Mouse (Mus musculus) forebrain, embryonic 14.5 days (tissue): Measurements from ENCODE around the gene Gm13283. TPM values are rescaled to one million over a fixed set of nuclear protein-coding genes. Genes with fewer than 3 reads are reported as not detected.
"Not testable (repeated sequence)": the region's sequence is repeated elsewhere in the genome, so short reads cannot be mapped to it uniquely, and the experiment has no call there.

Source experiments
- ATAC-seq: fragments of 200-750 bp; cut with Nextera tagmentation; 2 replicates; pipeline ENCODE4 v1.8.0; 2017; ENCODE audit warnings: mild to moderate bottlenecking, moderate library complexity
- DNase-seq: peaks from one replicate; pipeline ENCODE4 v3.0.0-alpha.2; 2015; ENCODE audit warnings: low spot score
- H3K27ac ChIP-seq: fragments of 300-500 bp; sonication (generic); 2 replicates; pipeline ENCODE4 v1.5.1; 2014; ENCODE audit warnings: low read depth, mild to moderate bottlenecking, control low read depth, low read length, moderate library complexity
- H3K27me3 ChIP-seq: fragments of 300-500 bp; sonication (generic); replicated peaks from 2 replicates; pipeline ENCODE4 v1.6.1; 2014; ENCODE audit warnings: low read length, control low read depth, mixed read lengths; ENCODE audit not compliant: control insufficient read depth, insufficient read depth
- H3K36me3 ChIP-seq: fragments of 300-500 bp; sonication (generic); 2 replicates; pipeline ENCODE4 v1.6.1; 2014; ENCODE audit warnings: low read length, control low read depth; ENCODE audit not compliant: control insufficient read depth, insufficient read depth
- H3K4me1 ChIP-seq: fragments of 300-500 bp; sonication (generic); 2 replicates; pipeline ENCODE4 v1.6.1; 2014; ENCODE audit warnings: antibody characterized with exemption, low read length, control low read depth; ENCODE audit not compliant: control insufficient read depth, insufficient read depth
- H3K4me2 ChIP-seq: fragments of 300-500 bp; sonication (generic); 2 replicates; pipeline ENCODE4 v1.6.1; 2014; ENCODE audit warnings: mild to moderate bottlenecking, control low read depth, low read length
- H3K4me3 ChIP-seq: fragments of 300-500 bp; sonication (generic); 2 replicates; pipeline ENCODE4 v1.5.1; 2014; ENCODE audit warnings: low read depth, low read length, control low read depth
- H3K9ac ChIP-seq: fragments of 300-500 bp; sonication (generic); 2 replicates; pipeline ENCODE4 v1.6.1; 2014; ENCODE audit warnings: mild to moderate bottlenecking, low read length, control low read depth, moderate library complexity
- H3K9me3 ChIP-seq: fragments of 300-500 bp; sonication (generic); replicated peaks from 2 replicates; pipeline ENCODE4 v1.6.1; 2016; ENCODE audit warnings: low read length, control low read depth, mixed read lengths; ENCODE audit not compliant: control insufficient read depth
- WGBS: fragments of 180-500 bp; shearing (Covaris S2); extraction: QIAGEN DNeasy Blood & Tissue Kit; methylation state at CpG from one replicate; pipeline ENCODE4 v1.1.7; 2014; 5-methylcytosine and 5-hydroxymethylcytosine counted together
- polyA plus RNA-seq: library from polyadenylated mRNA; unstranded; fragments of >200 nt; fragmentation: Nextera tagmentation; extraction: Ambion mirVana; gene quantifications from 2 replicates; pipeline ENCODE4 v1.2.1, GENCODE M21; 2014

Gene Gm13283
- polyA plus RNA-seq, 1 experiment from 2014 or later = not detected

DNA sequence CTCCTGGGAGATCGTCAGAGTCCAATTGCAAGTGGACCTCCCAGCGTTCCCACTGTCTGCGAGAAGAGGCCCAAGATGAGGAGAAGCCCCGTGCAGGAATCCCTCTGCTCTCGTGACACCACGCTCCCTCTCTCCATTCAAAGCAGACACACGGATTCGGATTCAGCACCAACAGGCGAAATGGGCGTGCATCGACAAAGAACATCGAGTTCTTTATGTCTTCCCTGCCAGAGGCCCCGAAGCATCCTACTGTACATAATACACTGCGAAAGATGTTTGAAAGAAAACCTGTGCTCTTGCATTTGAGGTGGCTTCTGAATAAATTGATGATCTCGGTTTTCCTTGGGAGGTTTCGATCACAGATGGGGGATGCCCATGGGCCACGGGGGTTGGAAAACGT lies 20.4 kb downstream of the Gm13283 start:
- not testable (repeated sequence) for H3K4me2 ChIP-seq, H3K9me3 ChIP-seq, H3K36me3 ChIP-seq, H3K27me3 ChIP-seq, H3K4me3 ChIP-seq, ATAC-seq, H3K9ac ChIP-seq, H3K4me1 ChIP-seq, DNase-seq, H3K27ac ChIP-seq
- WGBS = 53% methylated on average over 14 of the region's 18 CpGs

DNA sequence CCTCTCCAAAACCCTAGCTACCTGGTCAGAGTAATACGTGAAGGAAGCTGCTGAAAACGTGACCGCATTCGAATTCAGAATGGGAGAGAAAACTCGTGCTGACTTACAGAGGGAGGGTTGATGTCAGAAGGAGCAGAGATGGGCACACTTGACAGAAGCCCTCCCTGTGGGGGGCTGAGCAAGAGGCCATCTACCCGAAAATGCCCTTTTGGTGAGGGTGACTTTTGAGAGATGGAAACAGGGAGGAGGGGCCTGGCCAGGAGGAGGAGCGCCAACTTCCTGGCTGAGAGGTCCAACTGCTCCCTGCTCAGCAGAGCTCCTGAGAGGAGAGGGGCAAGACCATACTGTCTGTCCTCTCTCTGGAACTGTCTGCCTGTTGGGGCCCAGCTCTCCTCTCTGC lies 21.9 kb downstream of the Gm13283 start, which contains the start of gene Ifnz:
Gene Ifnz (plus strand): TSS at position 301 of the 400 bp plus-strand sequence.
- not testable (repeated sequence) for H3K4me1 ChIP-seq, DNase-seq, H3K4me3 ChIP-seq, H3K9me3 ChIP-seq, H3K27ac ChIP-seq, H3K36me3 ChIP-seq, H3K27me3 ChIP-seq, H3K9ac ChIP-seq, ATAC-seq
- H3K4me2 ChIP-seq = peak within 1 kb of the TSS; percentile 33; the same call in 1 of the 2 replicates
- WGBS = 11% methylated on average over 2 of the region's 7 CpGs

DNA sequence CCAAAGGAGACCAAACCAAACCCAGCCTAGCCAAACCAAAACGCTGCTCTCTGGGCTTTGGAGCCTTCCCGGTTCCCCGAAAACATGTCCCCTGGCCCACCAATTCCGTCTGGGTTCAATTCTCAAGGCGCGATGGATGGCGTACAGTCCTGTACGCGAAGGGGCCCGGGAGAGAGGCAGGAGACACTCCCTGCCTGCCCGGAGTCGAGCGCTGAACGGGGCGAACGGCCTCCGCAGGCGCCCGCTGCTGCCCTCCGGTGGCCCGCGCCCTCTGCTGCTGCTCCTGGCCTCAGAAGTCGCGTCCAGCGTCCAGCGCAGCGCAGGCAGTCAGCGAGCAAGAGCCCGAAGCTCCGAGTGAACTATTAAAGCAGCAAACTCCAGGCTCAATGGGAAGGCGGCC lies 22.4 kb downstream of the Gm13283 start:
- not testable (repeated sequence) for H3K27ac ChIP-seq, H3K36me3 ChIP-seq, DNase-seq, H3K9ac ChIP-seq, H3K4me3 ChIP-seq, ATAC-seq, H3K9me3 ChIP-seq, H3K27me3 ChIP-seq, H3K4me1 ChIP-seq
- peak overlapping the region; percentile 33; the same call in 1 of the 2 replicates for H3K4me2 ChIP-seq
- 0% methylated on average over 12 of the region's 31 CpGs for WGBS

DNA sequence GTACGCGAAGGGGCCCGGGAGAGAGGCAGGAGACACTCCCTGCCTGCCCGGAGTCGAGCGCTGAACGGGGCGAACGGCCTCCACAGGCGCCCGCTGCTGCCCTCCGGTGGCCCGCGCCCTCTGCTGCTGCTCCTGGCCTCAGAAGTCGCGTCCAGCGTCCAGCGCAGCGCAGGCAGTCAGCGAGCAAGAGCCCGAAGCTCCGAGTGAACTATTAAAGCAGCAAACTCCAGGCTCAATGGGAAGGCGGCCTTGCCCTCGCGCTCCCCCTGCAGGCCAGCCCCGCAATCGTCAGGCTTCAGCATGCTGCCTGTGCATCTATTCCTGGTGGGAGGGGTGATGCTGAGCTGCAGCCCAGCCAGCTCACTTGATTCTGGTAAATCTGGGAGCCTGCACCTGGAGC lies 25.5 kb downstream of the Gm13283 start, which contains the start of gene Gm13276:
Gene Gm13276 (plus strand): TSS at position 301 of the 400 bp plus-strand sequence.
- WGBS = no CpG with 5 or more reads among the region's 27 CpGs
- H3K36me3 ChIP-seq, H3K4me2 ChIP-seq, H3K27ac ChIP-seq, H3K4me1 ChIP-seq, H3K4me3 ChIP-seq, DNase-seq, H3K27me3 ChIP-seq, H3K9ac ChIP-seq, ATAC-seq, H3K9me3 ChIP-seq: not testable (repeated sequence)

DNA sequence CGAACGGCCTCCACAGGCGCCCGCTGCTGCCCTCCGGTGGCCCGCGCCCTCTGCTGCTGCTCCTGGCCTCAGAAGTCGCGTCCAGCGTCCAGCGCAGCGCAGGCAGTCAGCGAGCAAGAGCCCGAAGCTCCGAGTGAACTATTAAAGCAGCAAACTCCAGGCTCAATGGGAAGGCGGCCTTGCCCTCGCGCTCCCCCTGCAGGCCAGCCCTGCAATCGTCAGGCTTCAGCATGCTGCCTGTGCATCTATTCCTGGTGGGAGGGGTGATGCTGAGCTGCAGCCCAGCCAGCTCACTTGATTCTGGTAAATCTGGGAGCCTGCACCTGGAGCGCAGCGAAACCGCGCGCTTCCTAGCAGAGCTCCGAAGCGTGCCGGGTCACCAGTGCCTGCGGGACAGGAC lies 28.5 kb downstream of the Gm13283 start, which contains the start of gene Gm13277:
Gene Gm13277 (plus strand): TSS at position 231 of the 400 bp plus-strand sequence.
- not testable (repeated sequence) for H3K9me3 ChIP-seq, H3K4me1 ChIP-seq, H3K4me3 ChIP-seq, H3K27ac ChIP-seq, H3K27me3 ChIP-seq, H3K4me2 ChIP-seq, H3K36me3 ChIP-seq, DNase-seq, ATAC-seq, H3K9ac ChIP-seq
- WGBS = no CpG with 5 or more reads among the region's 28 CpGs

DNA sequence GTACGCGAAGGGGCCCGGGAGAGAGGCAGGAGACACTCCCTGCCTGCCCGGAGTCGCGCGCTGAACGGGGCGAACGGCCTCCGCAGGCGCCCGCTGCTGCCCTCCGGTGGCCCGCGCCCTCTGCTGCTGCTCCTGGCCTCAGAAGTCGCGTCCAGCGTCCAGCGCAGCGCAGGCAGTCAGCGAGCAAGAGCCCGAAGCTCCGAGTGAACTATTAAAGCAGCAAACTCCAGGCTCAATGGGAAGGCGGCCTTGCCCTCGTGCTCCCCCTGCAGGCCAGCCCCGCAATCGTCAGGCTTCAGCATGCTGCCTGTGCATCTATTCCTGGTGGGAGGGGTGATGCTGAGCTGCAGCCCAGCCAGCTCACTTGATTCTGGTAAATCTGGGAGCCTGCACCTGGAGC lies 31.3 kb downstream of the Gm13283 start, which contains the start of gene Gm13278:
Gene Gm13278 (plus strand): TSS at position 301 of the 400 bp plus-strand sequence.
- H3K27me3 ChIP-seq, DNase-seq, H3K9ac ChIP-seq, H3K4me2 ChIP-seq, H3K4me1 ChIP-seq, H3K4me3 ChIP-seq, H3K27ac ChIP-seq, H3K36me3 ChIP-seq, ATAC-seq, H3K9me3 ChIP-seq: not testable (repeated sequence)
- WGBS = no CpG with 5 or more reads among the region's 28 CpGs

DNA sequence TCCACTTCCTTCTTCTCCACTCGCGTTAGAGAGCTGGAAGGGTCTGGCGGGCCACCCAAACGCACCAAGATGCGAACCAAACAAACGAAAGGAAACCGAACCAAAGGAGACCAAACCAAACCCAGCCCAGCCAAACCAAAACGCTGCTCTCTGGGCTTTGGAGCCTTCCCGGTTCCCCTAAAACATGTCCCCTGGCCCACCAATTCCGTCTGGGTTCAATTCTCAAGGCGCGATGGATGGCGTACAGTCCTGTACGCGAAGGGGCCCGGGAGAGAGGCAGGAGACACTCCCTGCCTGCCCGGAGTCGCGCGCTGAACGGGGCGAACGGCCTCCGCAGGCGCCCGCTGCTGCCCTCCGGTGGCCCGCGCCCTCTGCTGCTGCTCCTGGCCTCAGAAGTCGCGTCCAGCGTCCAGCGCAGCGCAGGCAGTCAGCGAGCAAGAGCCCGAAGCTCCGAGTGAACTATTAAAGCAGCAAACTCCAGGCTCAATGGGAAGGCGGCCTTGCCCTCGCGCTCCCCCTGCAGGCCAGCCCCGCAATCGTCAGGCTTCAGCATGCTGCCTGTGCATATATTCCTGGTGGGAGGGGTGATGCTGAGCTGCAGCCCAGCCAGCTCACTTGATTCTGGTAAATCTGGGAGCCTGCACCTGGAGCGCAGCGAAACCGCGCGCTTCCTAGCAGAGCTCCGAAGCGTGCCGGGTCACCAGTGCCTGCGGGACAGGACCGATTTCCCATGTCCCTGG lies 34.2 kb downstream of the Gm13283 start, which contains the start of gene Gm13275:
Gene Gm13275 (plus strand): TSS at position 552 of the 740 bp plus-strand sequence.
- not testable (repeated sequence) for H3K27me3 ChIP-seq, H3K4me1 ChIP-seq, DNase-seq, H3K9me3 ChIP-seq, H3K9ac ChIP-seq, H3K4me2 ChIP-seq, H3K27ac ChIP-seq, H3K4me3 ChIP-seq, H3K36me3 ChIP-seq, ATAC-seq
- WGBS = 0% methylated on average over 6 of the region's 52 CpGs

DNA sequence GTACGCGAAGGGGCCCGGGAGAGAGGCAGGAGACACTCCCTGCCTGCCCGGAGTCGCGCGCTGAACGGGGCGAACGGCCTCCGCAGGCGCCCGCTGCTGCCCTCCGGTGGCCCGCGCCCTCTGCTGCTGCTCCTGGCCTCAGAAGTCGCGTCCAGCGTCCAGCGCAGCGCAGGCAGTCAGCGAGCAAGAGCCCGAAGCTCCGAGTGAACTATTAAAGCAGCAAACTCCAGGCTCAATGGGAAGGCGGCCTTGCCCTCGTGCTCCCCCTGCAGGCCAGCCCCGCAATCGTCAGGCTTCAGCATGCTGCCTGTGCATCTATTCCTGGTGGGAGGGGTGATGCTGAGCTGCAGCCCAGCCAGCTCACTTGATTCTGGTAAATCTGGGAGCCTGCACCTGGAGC lies 37.2 kb downstream of the Gm13283 start, which contains the start of gene Gm13279:
Gene Gm13279 (plus strand): TSS at position 301 of the 400 bp plus-strand sequence.
- not testable (repeated sequence) for H3K27me3 ChIP-seq, H3K27ac ChIP-seq, ATAC-seq, H3K4me1 ChIP-seq, DNase-seq, H3K9me3 ChIP-seq, H3K36me3 ChIP-seq, H3K9ac ChIP-seq, H3K4me3 ChIP-seq, H3K4me2 ChIP-seq
- no CpG with 5 or more reads among the region's 28 CpGs for WGBS

DNA sequence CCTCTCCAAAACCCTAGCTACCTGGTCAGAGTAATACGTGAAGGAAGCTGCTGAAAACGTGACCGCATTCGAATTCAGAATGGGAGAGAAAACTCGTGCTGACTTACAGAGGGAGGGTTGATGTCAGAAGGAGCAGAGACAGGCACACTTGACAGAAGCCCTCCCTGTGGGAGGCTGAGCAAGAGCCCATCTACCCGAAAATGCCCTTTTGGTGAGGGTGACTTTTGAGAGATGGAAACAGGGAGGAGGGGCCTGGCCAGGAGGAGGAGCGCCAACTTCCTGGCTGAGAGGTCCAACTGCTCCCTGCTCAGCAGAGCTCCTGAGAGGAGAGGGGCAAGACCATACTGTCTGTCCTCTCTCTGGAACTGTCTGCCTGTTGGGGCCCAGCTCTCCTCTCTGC lies 39.4 kb downstream of the Gm13283 start, which contains the start of gene Gm13285:
Gene Gm13285 (plus strand): TSS at position 301 of the 400 bp plus-strand sequence.
- not testable (repeated sequence) for H3K4me3 ChIP-seq, H3K36me3 ChIP-seq, H3K4me1 ChIP-seq, H3K4me2 ChIP-seq, H3K9me3 ChIP-seq, H3K27ac ChIP-seq, H3K9ac ChIP-seq, ATAC-seq, DNase-seq, H3K27me3 ChIP-seq
- WGBS = 0% methylated on average over 1 of the region's 7 CpGs
